Mouse (Mus musculus): Measurements from ENCODE around the gene Porcn.

DNA sequence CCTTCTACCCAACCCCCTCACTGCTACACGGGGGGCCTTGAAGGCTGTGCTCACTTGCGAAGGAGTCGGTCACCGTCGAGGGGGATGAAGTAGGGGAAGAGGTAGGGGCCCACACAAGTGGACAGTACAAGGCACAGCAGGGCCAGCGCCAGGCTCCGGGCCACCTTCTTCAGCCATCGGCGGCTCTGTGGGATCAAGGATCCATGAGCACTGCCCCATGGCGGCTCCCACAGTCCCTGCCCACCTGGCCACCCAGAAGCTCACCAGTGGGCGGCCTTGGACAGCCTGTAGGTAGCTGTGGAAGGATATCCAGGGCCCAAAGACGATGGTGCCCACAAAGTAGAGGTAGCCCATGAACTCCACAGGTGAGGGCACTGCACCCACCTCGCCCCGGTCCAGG is 3.2 kb downstream of the Porcn start:
- no peak for TF ChIP-seq CTCF (IDR thresholded peaks at IDR 0.05; ENCODE audit: low read depth)
- no peak for TF ChIP-seq EP300 (optimal IDR thresholded peaks at IDR 0.05)
